Mouse (Mus musculus): ENCODE data around the gene Krba1.

DNA sequence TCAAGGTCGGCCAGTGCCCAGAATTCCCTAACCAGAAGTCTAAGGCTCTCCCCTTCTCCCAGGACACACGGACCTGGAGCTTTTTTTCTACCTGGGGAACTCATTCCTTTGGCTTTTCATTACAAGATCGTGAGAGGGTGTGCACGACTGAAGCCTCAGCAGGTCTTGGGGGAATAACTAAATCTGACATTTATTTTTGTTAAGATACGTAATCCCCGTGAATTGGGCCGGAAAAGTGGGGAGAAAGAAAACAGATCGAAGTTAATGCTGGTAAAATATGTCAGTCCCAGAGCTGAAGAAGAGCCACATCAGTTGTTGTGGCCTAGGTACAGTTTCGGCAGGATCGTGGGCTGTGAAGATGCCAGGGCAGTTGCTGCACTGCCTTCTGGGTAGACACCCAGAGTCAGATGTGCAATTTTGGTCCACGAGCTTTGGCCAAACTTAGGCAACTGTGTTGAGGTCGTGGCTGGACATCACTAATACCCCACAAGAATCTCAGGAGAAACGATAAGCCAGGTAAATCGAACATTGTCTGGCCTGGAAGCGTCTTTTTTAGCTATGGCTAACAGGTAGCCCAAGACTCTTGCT, 716 bp downstream of the Krba1 start:
- TF ChIP-seq CTCF (IDR thresholded peaks at IDR 0.05; ENCODE audit: control insufficient read depth, insufficient read depth, insufficient read length), result no peak
- TF ChIP-seq CEBPB (IDR thresholded peaks at IDR 0.05; ENCODE audit: low read depth), result no peak
- no peak for TF ChIP-seq MYOD1 (IDR thresholded peaks at IDR 0.05; ENCODE audit: control insufficient read depth, insufficient read length, low read depth)
